Mouse (Mus musculus): ENCODE data around the gene Adamts3.

GRCm38 (mm10) chr5:89709459-89709858 is 173.7 kb downstream of the Adamts3 start:
- no peak for TF ChIP-seq CTCF (IDR thresholded peaks at IDR 0.05 in 2 of 3, conservative IDR thresholded peaks at IDR 0.05 in 1 of 3; ENCODE audit: control insufficient read depth in 1 of 3, insufficient read depth in 1 of 3, low read depth in 2 of 3, low read length in 3 of 3, poor library complexity in 1 of 3, severe bottlenecking in 1 of 3)
- TF ChIP-seq POLR2AphosphoS2 (IDR thresholded peaks at IDR 0.05; ENCODE audit: low read length), result no peak
- TF ChIP-seq EP300 (IDR thresholded peaks at IDR 0.05; ENCODE audit: low read depth in 1 of 2, low read length in 2 of 2), result no peak
- no peak for TF ChIP-seq USF1 (IDR thresholded peaks at IDR 0.05; ENCODE audit: low read depth, low read length)
- no peak for TF ChIP-seq CHD1 (IDR thresholded peaks at IDR 0.05; ENCODE audit: low read depth, low read length)
- no peak for TF ChIP-seq ELF1 (IDR thresholded peaks at IDR 0.05; ENCODE audit: low read depth, low read length)

Measured in MEL (cell line).